Mouse (Mus musculus) embryo, embryonic 10.5 days (tissue): ENCODE results near the gene Itpr3.
A peak's percentile ranks its signal among the peaks of the same experiment; 100 is the strongest.

Experiments
- DNase-seq: peaks from one replicate; pipeline ENCODE4 v3.0.0-alpha.2; 2015; ENCODE audit warnings: low spot score

Itpr3 gene

GRCm38 (mm10) chr17:27071630-27072029 lies 14.5 kb downstream of the Itpr3 start:
- no peak for DNase-seq

- no peak for DNase-seq
These were observed 15.3 kb downstream of the Itpr3 start for GRCm38 (mm10) chr17:27072363-27072762.

GRCm38 (mm10) chr17:27073126-27073525 lies 16.0 kb downstream of the Itpr3 start:
- DNase-seq, result no peak

GRCm38 (mm10) chr17:27073778-27074177 lies 16.7 kb downstream of the Itpr3 start:
- DNase-seq, result no peak

GRCm38 (mm10) chr17:27074236-27074635 lies 17.1 kb downstream of the Itpr3 start:
- no peak for DNase-seq

GRCm38 (mm10) chr17:27074849-27075745 lies 18.0 kb downstream of the Itpr3 start:
- no peak for DNase-seq

- DNase-seq, result no peak
These were observed 20.0 kb downstream of the Itpr3 start for GRCm38 (mm10) chr17:27077133-27077532.

- no peak for DNase-seq
These were observed 20.8 kb downstream of the Itpr3 start for GRCm38 (mm10) chr17:27077920-27078319.

GRCm38 (mm10) chr17:27078499-27078898 lies 21.4 kb downstream of the Itpr3 start:
- no peak for DNase-seq

- no peak for DNase-seq
These were observed 24.8 kb downstream of the Itpr3 start for GRCm38 (mm10) chr17:27081868-27082267.

GRCm38 (mm10) chr17:27082796-27083195 lies 25.7 kb downstream of the Itpr3 start:
- DNase-seq, result no peak

GRCm38 (mm10) chr17:27083601-27084000 lies 26.5 kb downstream of the Itpr3 start:
- DNase-seq, result no peak

- DNase-seq, result peak; percentile 69
These were observed 28.6 kb downstream of the Itpr3 start for GRCm38 (mm10) chr17:27085676-27086075.

- peak; percentile 65 for DNase-seq
These were observed 30.3 kb downstream of the Itpr3 start for GRCm38 (mm10) chr17:27087426-27087825.

- DNase-seq, result no peak
These were observed 33.0 kb downstream of the Itpr3 start for GRCm38 (mm10) chr17:27090068-27090467.

GRCm38 (mm10) chr17:27095690-27096089 lies 38.6 kb downstream of the Itpr3 start:
- peak; percentile 63 for DNase-seq

GRCm38 (mm10) chr17:27101675-27102074 lies 44.6 kb downstream of the Itpr3 start:
- no peak for DNase-seq

- no peak for DNase-seq
These were observed 48.8 kb downstream of the Itpr3 start for GRCm38 (mm10) chr17:27105698-27106470.

- peak; percentile 66 for DNase-seq
These were observed 49.6 kb downstream of the Itpr3 start for GRCm38 (mm10) chr17:27106745-27107144.

GRCm38 (mm10) chr17:27107936-27108335 lies 50.8 kb downstream of the Itpr3 start:
- no peak for DNase-seq

GRCm38 (mm10) chr17:27110072-27110471 lies 53.0 kb downstream of the Itpr3 start:
- DNase-seq, result no peak

GRCm38 (mm10) chr17:27118676-27119539 lies 61.8 kb downstream of the Itpr3 start:
- no peak for DNase-seq
